Mouse (Mus musculus) bone marrow macrophage, adult 2 months (primary cell): ENCODE measurements around the gene Trpt1.

Experiments used
- CTCF ChIP-seq: IDR thresholded peaks from 2 replicates; pipeline ENCODE4 v1.5.1; 2012; ENCODE audit warnings: low read depth, mild to moderate bottlenecking, low read length, moderate library complexity
- POLR2A ChIP-seq: IDR thresholded peaks from 2 replicates; pipeline ENCODE4 v1.6.1; 2012; ENCODE audit warnings: mild to moderate bottlenecking, low read depth, low read length, borderline replicate concordance

GRCm38 (mm10) chr19:6997721-6998290 is 1.9 kb downstream of the Trpt1 start:
- TF ChIP-seq POLR2A, result no peak
- TF ChIP-seq CTCF, result no peak
